Mouse (Mus musculus): Measurements from ENCODE around the gene Piezo1. TPM values are rescaled to one million over a fixed set of nuclear protein-coding genes. Genes with fewer than 3 reads are reported as not detected.
"Not testable (repeated sequence)": the region's sequence is repeated elsewhere in the genome, so short reads cannot be mapped to it uniquely, and the experiment has no call there.

Piezo1 gene
- polyA plus RNA-seq, 1 experiment, result 107 TPM

GRCm38 (mm10) chr8:122574264-122574663 lies 23.1 kb upstream of the Piezo1 start:
- no peak for TF ChIP-seq CTCF (IDR thresholded peaks at IDR 0.05; ENCODE audit: control insufficient read depth, insufficient read depth, insufficient read length)
- no peak for TF ChIP-seq MAX (IDR thresholded peaks at IDR 0.05)
- TF ChIP-seq MYOG (IDR thresholded peaks at IDR 0.05; ENCODE audit: control insufficient read depth, extremely low read depth, insufficient read length), result no peak
- TF ChIP-seq CEBPB (IDR thresholded peaks at IDR 0.05; ENCODE audit: low read depth), result no peak
- TF ChIP-seq USF1 (IDR thresholded peaks at IDR 0.05; ENCODE audit: low read depth), result no peak
- no peak for TF ChIP-seq MYOD1 (IDR thresholded peaks at IDR 0.05; ENCODE audit: control insufficient read depth, insufficient read length, low read depth)
- TF ChIP-seq FOSL1 (IDR thresholded peaks at IDR 0.05; ENCODE audit: insufficient read depth, low read length, poor library complexity, severe bottlenecking), result no peak
- no peak overlapping the region for H3K4me3 ChIP-seq (ENCODE audit: insufficient read depth, poor library complexity, severe bottlenecking)
- H3K36me3 ChIP-seq (ENCODE audit: control insufficient read depth, insufficient read depth), result peaks cover 57% of the 10 kb centered on the region
- peaks cover 64% of the 10 kb centered on the region for H3K79me2 ChIP-seq (ENCODE audit: control insufficient read depth, insufficient read depth)
- no peak overlapping the region for H3ac ChIP-seq (ENCODE audit: control insufficient read depth, insufficient read length, low read depth)
- H3K79me3 ChIP-seq (ENCODE audit: low read depth), result peaks cover 33% of the 10 kb centered on the region
- H3K27me3 ChIP-seq (ENCODE audit: control insufficient read depth, insufficient read depth, insufficient read length), result no peaks in the 10 kb centered on the region

- no peak for TF ChIP-seq CTCF (IDR thresholded peaks at IDR 0.05; ENCODE audit: control insufficient read depth, insufficient read depth, insufficient read length)
- TF ChIP-seq USF1 (IDR thresholded peaks at IDR 0.05; ENCODE audit: low read depth), result no peak
- TF ChIP-seq MYOD1 (IDR thresholded peaks at IDR 0.05; ENCODE audit: control insufficient read depth, insufficient read length, low read depth), result no peak
- no peak for TF ChIP-seq MYOG (IDR thresholded peaks at IDR 0.05; ENCODE audit: control insufficient read depth, extremely low read depth, insufficient read length)
- no peak for TF ChIP-seq CEBPB (IDR thresholded peaks at IDR 0.05; ENCODE audit: low read depth)
- TF ChIP-seq FOSL1 (IDR thresholded peaks at IDR 0.05; ENCODE audit: insufficient read depth, low read length, poor library complexity, severe bottlenecking), result no peak
- no peak for TF ChIP-seq MAX (IDR thresholded peaks at IDR 0.05)
- peaks cover 71% of the 10 kb centered on the region for H3K79me2 ChIP-seq (ENCODE audit: control insufficient read depth, insufficient read depth)
- H3K27me3 ChIP-seq (ENCODE audit: control insufficient read depth, insufficient read depth, insufficient read length), result no peaks in the 10 kb centered on the region
- peaks cover 40% of the 10 kb centered on the region for H3K79me3 ChIP-seq (ENCODE audit: low read depth)
- peaks cover 59% of the 10 kb centered on the region for H3K36me3 ChIP-seq (ENCODE audit: control insufficient read depth, insufficient read depth)
- no peak overlapping the region for H3K4me3 ChIP-seq (ENCODE audit: insufficient read depth, poor library complexity, severe bottlenecking)
- H3ac ChIP-seq (ENCODE audit: control insufficient read depth, insufficient read length, low read depth), result no peak overlapping the region
These were observed 22.4 kb upstream of the Piezo1 start for GRCm38 (mm10) chr8:122573577-122573976.

GRCm38 (mm10) chr8:122573176-122573575 lies 22.0 kb upstream of the Piezo1 start:
- Histone ChIP-seq H3K79me3 (ENCODE audit: low read depth) (peaks cover 42% of the 10 kb centered on the region), H3K79me2 (ENCODE audit: control insufficient read depth, insufficient read depth) (peaks cover 75% of the 10 kb centered on the region), H3K36me3 (ENCODE audit: control insufficient read depth, insufficient read depth) (peaks cover 59% of the 10 kb centered on the region)
- not testable (repeated sequence) for H3K27me3 ChIP-seq (ENCODE audit: control insufficient read depth, insufficient read depth, insufficient read length); H3ac ChIP-seq (ENCODE audit: control insufficient read depth, insufficient read length, low read depth); H3K4me3 ChIP-seq (ENCODE audit: insufficient read depth, poor library complexity, severe bottlenecking)

GRCm38 (mm10) chr8:122572751-122573150 lies 21.6 kb upstream of the Piezo1 start:
- H3ac ChIP-seq (ENCODE audit: control insufficient read depth, insufficient read length, low read depth), result no peak overlapping the region
- H3K79me2 ChIP-seq (ENCODE audit: control insufficient read depth, insufficient read depth), result peaks cover 78% of the 10 kb centered on the region
- TF ChIP-seq USF1 (IDR thresholded peaks at IDR 0.05; ENCODE audit: low read depth) (no peak), MAX (IDR thresholded peaks at IDR 0.05) (no peak), CTCF (IDR thresholded peaks at IDR 0.05; ENCODE audit: control insufficient read depth, insufficient read depth, insufficient read length) (no peak), FOSL1 (IDR thresholded peaks at IDR 0.05; ENCODE audit: insufficient read depth, low read length, poor library complexity, severe bottlenecking) (no peak), MYOG (IDR thresholded peaks at IDR 0.05; ENCODE audit: control insufficient read depth, extremely low read depth, insufficient read length) (no peak), MYOD1 (IDR thresholded peaks at IDR 0.05; ENCODE audit: control insufficient read depth, insufficient read length, low read depth) (no peak), CEBPB (IDR thresholded peaks at IDR 0.05; ENCODE audit: low read depth) (no peak)

GRCm38 (mm10) chr8:122571750-122572267 lies 20.7 kb upstream of the Piezo1 start:
- Histone ChIP-seq H3K36me3 (ENCODE audit: control insufficient read depth, insufficient read depth) (peaks cover 59% of the 10 kb centered on the region), H3K4me3 (ENCODE audit: insufficient read depth, poor library complexity, severe bottlenecking) (no peak overlapping the region), H3ac (ENCODE audit: control insufficient read depth, insufficient read length, low read depth) (no peak overlapping the region), H3K79me2 (ENCODE audit: control insufficient read depth, insufficient read depth) (peaks cover 78% of the 10 kb centered on the region), H3K27me3 (ENCODE audit: control insufficient read depth, insufficient read depth, insufficient read length) (no peaks in the 10 kb centered on the region), H3K79me3 (ENCODE audit: low read depth) (peaks cover 42% of the 10 kb centered on the region)
- TF ChIP-seq CTCF (IDR thresholded peaks at IDR 0.05; ENCODE audit: control insufficient read depth, insufficient read depth, insufficient read length), result no peak
- TF ChIP-seq MYOG (IDR thresholded peaks at IDR 0.05; ENCODE audit: control insufficient read depth, extremely low read depth, insufficient read length), result no peak
- no peak for TF ChIP-seq MAX (IDR thresholded peaks at IDR 0.05)
- TF ChIP-seq FOSL1 (IDR thresholded peaks at IDR 0.05; ENCODE audit: insufficient read depth, low read length, poor library complexity, severe bottlenecking), result no peak
- no peak for TF ChIP-seq MYOD1 (IDR thresholded peaks at IDR 0.05; ENCODE audit: control insufficient read depth, insufficient read length, low read depth)
- no peak for TF ChIP-seq CEBPB (IDR thresholded peaks at IDR 0.05; ENCODE audit: low read depth)
- no peak for TF ChIP-seq USF1 (IDR thresholded peaks at IDR 0.05; ENCODE audit: low read depth)

More at GRCm38 (mm10) chr8:122572751-122573150, 21.6 kb upstream of the Piezo1 start:
- H3K36me3 ChIP-seq (ENCODE audit: control insufficient read depth, insufficient read depth), result peaks cover 59% of the 10 kb centered on the region
- H3K27me3 ChIP-seq (ENCODE audit: control insufficient read depth, insufficient read depth, insufficient read length), result no peaks in the 10 kb centered on the region
- peaks cover 42% of the 10 kb centered on the region for H3K79me3 ChIP-seq (ENCODE audit: low read depth)
- H3K4me3 ChIP-seq (ENCODE audit: insufficient read depth, poor library complexity, severe bottlenecking), result no peak overlapping the region

- H3K27me3 ChIP-seq (ENCODE audit: control insufficient read depth, insufficient read depth, insufficient read length), result no peaks in the 10 kb centered on the region
- no peak overlapping the region for H3ac ChIP-seq (ENCODE audit: control insufficient read depth, insufficient read length, low read depth)
- peaks cover 41% of the 10 kb centered on the region for H3K79me3 ChIP-seq (ENCODE audit: low read depth)
- TF ChIP-seq MAX (IDR thresholded peaks at IDR 0.05), result no peak
- no peak for TF ChIP-seq MYOG (IDR thresholded peaks at IDR 0.05; ENCODE audit: control insufficient read depth, extremely low read depth, insufficient read length)
- no peak for TF ChIP-seq USF1 (IDR thresholded peaks at IDR 0.05; ENCODE audit: low read depth)
- no peak for TF ChIP-seq MYOD1 (IDR thresholded peaks at IDR 0.05; ENCODE audit: control insufficient read depth, insufficient read length, low read depth)
- no peak for TF ChIP-seq FOSL1 (IDR thresholded peaks at IDR 0.05; ENCODE audit: insufficient read depth, low read length, poor library complexity, severe bottlenecking)
- no peak for TF ChIP-seq CEBPB (IDR thresholded peaks at IDR 0.05; ENCODE audit: low read depth)
- TF ChIP-seq CTCF (IDR thresholded peaks at IDR 0.05; ENCODE audit: control insufficient read depth, insufficient read depth, insufficient read length), result no peak
- peaks cover 76% of the 10 kb centered on the region for H3K79me2 ChIP-seq (ENCODE audit: control insufficient read depth, insufficient read depth)
- peaks cover 59% of the 10 kb centered on the region for H3K36me3 ChIP-seq (ENCODE audit: control insufficient read depth, insufficient read depth)
- no peak overlapping the region for H3K4me3 ChIP-seq (ENCODE audit: insufficient read depth, poor library complexity, severe bottlenecking)
These were observed 20.0 kb upstream of the Piezo1 start for GRCm38 (mm10) chr8:122571153-122571552.
